Mouse (Mus musculus): ENCODE results near the gene Ubc. TPM values are rescaled to one million over a fixed set of nuclear protein-coding genes. Genes with fewer than 3 reads are reported as not detected.

Ubc gene
- polyA plus RNA-seq, 2 experiments, result 660 to 949 TPM

- Histone ChIP-seq H3K4me2 (replicated peaks; ENCODE audit: low read depth, low read length, severe bottlenecking) (no peak overlapping the region), H3K4me1 (ENCODE audit: control insufficient read depth, insufficient read depth, low read length) (no peaks in the 10 kb centered on the region), H3K27me3 (ENCODE audit: control insufficient read depth, insufficient read depth, low read length) (no peaks in the 10 kb centered on the region), H3K27ac (replicated peaks; ENCODE audit: low read depth, low read length) (no peak overlapping the region), H3K9ac (ENCODE audit: low read depth, low read length, severe bottlenecking) (no peak overlapping the region), H3K4me3 (replicated peaks; ENCODE audit: low read length) (no peak overlapping the region), H3K9me3 (ENCODE audit: control insufficient read depth, low read length) (no peaks in the 10 kb centered on the region), H3K36me3 (ENCODE audit: control insufficient read depth, insufficient read depth, low read length) (no peaks in the 10 kb centered on the region)
- ATAC-seq (ENCODE audit: low FRiP score, low read depth) (0 out of 2 replicates have a peak, but pooled peaks have one; percentile 35), DNase-seq (ENCODE audit: low spot score) (peak; percentile 72)
- 4% methylated on average over 4 of the region's 4 CpGs for WGBS
- no peak for TF ChIP-seq POLR2A (IDR thresholded peaks at IDR 0.05; ENCODE audit: borderline replicate concordance, extremely low read depth, insufficient read depth, insufficient read length)
Measured at GRCm38 (mm10) chr5:125368568-125368967, 21.4 kb downstream of the Ubc start.

- no peak for TF ChIP-seq POLR2A (IDR thresholded peaks at IDR 0.05; ENCODE audit: borderline replicate concordance, extremely low read depth, insufficient read depth, insufficient read length)
- H3K9me3 ChIP-seq (ENCODE audit: control insufficient read depth, low read length), result no peaks in the 10 kb centered on the region
Measured at GRCm38 (mm10) chr5:125368156-125368555, 21.8 kb downstream of the Ubc start.

GRCm38 (mm10) chr5:125364851-125365429 is 25.1 kb downstream of the Ubc start:
- DNase-seq (ENCODE audit: low spot score) (no peak), ATAC-seq (ENCODE audit: low FRiP score, low read depth) (no peak)
- no peak for TF ChIP-seq POLR2A (IDR thresholded peaks at IDR 0.05; ENCODE audit: borderline replicate concordance, extremely low read depth, insufficient read depth, insufficient read length)
- H3K36me3 ChIP-seq (ENCODE audit: control insufficient read depth, insufficient read depth, low read length), result no peaks in the 10 kb centered on the region
- no peaks in the 10 kb centered on the region for H3K4me1 ChIP-seq (ENCODE audit: control insufficient read depth, insufficient read depth, low read length)
- H3K9me3 ChIP-seq (ENCODE audit: control insufficient read depth, low read length), result no peaks in the 10 kb centered on the region
- H3K4me2 ChIP-seq (replicated peaks; ENCODE audit: low read depth, low read length, severe bottlenecking), result no peak overlapping the region
- no peak overlapping the region for H3K27ac ChIP-seq (replicated peaks; ENCODE audit: low read depth, low read length)
- no peak overlapping the region for H3K4me3 ChIP-seq (replicated peaks; ENCODE audit: low read length)
- WGBS, result 68% methylated on average over 4 of the region's 4 CpGs
- H3K27me3 ChIP-seq (ENCODE audit: control insufficient read depth, insufficient read depth, low read length), result no peaks in the 10 kb centered on the region
- no peak overlapping the region for H3K9ac ChIP-seq (ENCODE audit: low read depth, low read length, severe bottlenecking)

More at GRCm38 (mm10) chr5:125368156-125368555, 21.8 kb downstream of the Ubc start:
- no peak overlapping the region for H3K4me2 ChIP-seq (replicated peaks; ENCODE audit: low read depth, low read length, severe bottlenecking)
- no peak overlapping the region for H3K27ac ChIP-seq (replicated peaks; ENCODE audit: low read depth, low read length)
- no peak overlapping the region for H3K4me3 ChIP-seq (replicated peaks; ENCODE audit: low read length)
- ATAC-seq (ENCODE audit: low FRiP score, low read depth) (no peak), DNase-seq (ENCODE audit: low spot score) (no peak)
- no peaks in the 10 kb centered on the region for H3K4me1 ChIP-seq (ENCODE audit: control insufficient read depth, insufficient read depth, low read length)
- WGBS, result 63% methylated on average over 5 of the region's 5 CpGs
- H3K27me3 ChIP-seq (ENCODE audit: control insufficient read depth, insufficient read depth, low read length), result no peaks in the 10 kb centered on the region
- H3K36me3 ChIP-seq (ENCODE audit: control insufficient read depth, insufficient read depth, low read length), result no peaks in the 10 kb centered on the region
- no peak overlapping the region for H3K9ac ChIP-seq (ENCODE audit: low read depth, low read length, severe bottlenecking)

GRCm38 (mm10) chr5:125363894-125364293 is 26.1 kb downstream of the Ubc start:
- no peak overlapping the region for H3K27ac ChIP-seq (replicated peaks; ENCODE audit: low read depth, low read length)
- H3K27me3 ChIP-seq (ENCODE audit: control insufficient read depth, insufficient read depth, low read length), result no peaks in the 10 kb centered on the region
- H3K9ac ChIP-seq (ENCODE audit: low read depth, low read length, severe bottlenecking), result no peak overlapping the region
- ATAC-seq (ENCODE audit: low FRiP score, low read depth) (no peak), DNase-seq (ENCODE audit: low spot score) (no peak)
- no peak overlapping the region for H3K4me3 ChIP-seq (replicated peaks; ENCODE audit: low read length)
- H3K4me2 ChIP-seq (replicated peaks; ENCODE audit: low read depth, low read length, severe bottlenecking), result no peak overlapping the region
- no peaks in the 10 kb centered on the region for H3K4me1 ChIP-seq (ENCODE audit: control insufficient read depth, insufficient read depth, low read length)
- no peaks in the 10 kb centered on the region for H3K9me3 ChIP-seq (ENCODE audit: control insufficient read depth, low read length)
- WGBS, result 79% methylated on average over 7 of the region's 7 CpGs
- TF ChIP-seq POLR2A (IDR thresholded peaks at IDR 0.05; ENCODE audit: borderline replicate concordance, extremely low read depth, insufficient read depth, insufficient read length), result no peak
- H3K36me3 ChIP-seq (ENCODE audit: control insufficient read depth, insufficient read depth, low read length), result no peaks in the 10 kb centered on the region

GRCm38 (mm10) chr5:125360981-125361510 is 29.0 kb downstream of the Ubc start:
- Histone ChIP-seq H3K36me3 (ENCODE audit: control insufficient read depth, insufficient read depth, low read length) (no peaks in the 10 kb centered on the region), H3K9me3 (ENCODE audit: control insufficient read depth, low read length) (no peaks in the 10 kb centered on the region), H3K9ac (ENCODE audit: low read depth, low read length, severe bottlenecking) (no peak overlapping the region), H3K27me3 (ENCODE audit: control insufficient read depth, insufficient read depth, low read length) (no peaks in the 10 kb centered on the region), H3K27ac (replicated peaks; ENCODE audit: low read depth, low read length) (no peak overlapping the region), H3K4me3 (replicated peaks; ENCODE audit: low read length) (no peak overlapping the region), H3K4me2 (replicated peaks; ENCODE audit: low read depth, low read length, severe bottlenecking) (no peak overlapping the region), H3K4me1 (ENCODE audit: control insufficient read depth, insufficient read depth, low read length) (no peaks in the 10 kb centered on the region)
- no peak for ATAC-seq (ENCODE audit: low FRiP score, low read depth)
- WGBS, result 86% methylated on average over 16 of the region's 16 CpGs
- no peak for TF ChIP-seq POLR2A (IDR thresholded peaks at IDR 0.05; ENCODE audit: borderline replicate concordance, extremely low read depth, insufficient read depth, insufficient read length)
- no peak for DNase-seq (ENCODE audit: low spot score)
